Mouse (Mus musculus) urinary bladder, postnatal 36 days (tissue): ENCODE results near the gene Gm44596.

Experiments used
- DNase-seq, 2 experiments: peaks; one replicate each; pipeline ENCODE4 v3.0.0; 2022; ENCODE audit warnings: low spot score in 2 of 2, mixed read lengths in 1 of 2

Gm44596 gene

DNA sequence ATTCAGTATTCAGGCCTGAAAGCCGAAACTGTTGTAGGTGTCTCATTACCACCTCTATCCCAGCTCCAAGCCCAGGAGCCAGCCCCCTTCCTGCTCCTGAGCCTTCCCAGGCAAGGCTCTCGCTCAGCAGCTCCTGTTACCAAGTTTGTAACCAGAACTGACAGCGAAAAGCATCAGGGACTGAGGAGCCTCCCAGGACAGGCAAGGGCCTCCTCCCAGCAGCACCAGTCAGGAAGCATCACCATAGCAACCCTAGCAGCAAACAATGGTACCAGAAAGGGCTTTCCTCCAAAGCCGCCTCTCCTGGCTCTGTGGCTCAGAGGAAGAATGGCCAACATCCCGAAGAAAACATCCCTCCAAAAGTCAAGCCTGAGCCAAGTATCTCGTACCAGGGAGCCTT lies at the start of gene Gm44596, which contains the start of gene Tex52:
Gm44596 (plus strand) TSS at position 312 of the 400 bp plus-strand sequence.
Tex52 (plus strand) TSS at position 265 of the 400 bp plus-strand sequence.
- DNase-seq, result no peak

DNA sequence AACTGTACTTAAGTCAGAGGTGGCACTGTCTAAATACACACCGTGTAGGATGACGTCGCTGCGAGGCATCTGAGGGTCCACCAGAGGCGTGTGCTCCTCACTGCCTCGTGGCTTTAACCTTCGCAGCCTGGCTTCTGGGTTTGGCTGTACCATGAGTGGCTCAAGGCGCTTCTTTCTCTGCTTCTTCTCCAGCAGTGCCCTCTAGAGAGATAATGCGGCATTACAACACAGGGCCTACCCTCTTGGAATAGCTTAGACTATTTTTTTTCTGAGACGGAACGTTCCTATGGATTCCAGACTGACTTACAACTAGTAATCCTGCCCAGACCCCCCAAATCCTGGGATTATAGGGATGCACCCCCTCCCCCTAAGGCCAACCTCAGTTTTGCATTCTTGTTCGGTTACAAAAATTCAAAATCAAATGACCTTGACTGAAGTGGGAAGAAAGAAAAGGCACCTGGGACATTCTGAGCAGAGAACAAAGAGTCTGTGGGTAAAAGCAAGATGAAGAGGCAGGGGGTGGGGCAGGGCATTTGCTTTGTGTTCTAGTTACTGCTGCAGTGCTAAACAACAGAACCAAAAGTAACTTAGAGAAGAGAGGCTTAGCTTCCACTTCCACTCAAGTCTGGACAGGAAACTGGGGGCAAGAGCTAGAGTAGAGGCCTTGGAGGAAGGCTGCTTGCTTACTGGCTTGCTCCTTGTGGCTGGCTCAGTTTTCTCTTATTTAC lies 40.7 kb upstream of the Gm44596 start:
- DNase-seq, result peak; percentile 61 to 66

DNA sequence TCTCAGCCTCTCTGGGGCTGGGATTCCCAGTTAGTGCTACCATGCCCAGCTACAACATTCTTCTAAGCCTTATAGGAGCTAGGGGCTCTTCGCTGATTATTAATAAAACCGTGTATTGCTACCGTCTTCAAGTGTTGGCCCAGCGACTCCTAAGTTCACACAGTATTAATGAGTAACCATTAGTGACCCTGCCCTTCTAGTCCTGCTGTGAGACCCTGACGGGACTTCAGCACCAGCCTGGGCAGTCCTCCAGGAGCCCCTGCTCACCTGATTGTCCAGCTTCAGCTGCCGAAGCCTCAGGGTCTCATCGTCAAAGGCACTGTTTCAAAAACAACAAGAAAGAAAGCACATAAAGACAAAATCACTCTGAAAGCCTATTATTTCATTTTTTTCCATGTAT lies 37.8 kb upstream of the Gm44596 start:
- no peak for DNase-seq

DNA sequence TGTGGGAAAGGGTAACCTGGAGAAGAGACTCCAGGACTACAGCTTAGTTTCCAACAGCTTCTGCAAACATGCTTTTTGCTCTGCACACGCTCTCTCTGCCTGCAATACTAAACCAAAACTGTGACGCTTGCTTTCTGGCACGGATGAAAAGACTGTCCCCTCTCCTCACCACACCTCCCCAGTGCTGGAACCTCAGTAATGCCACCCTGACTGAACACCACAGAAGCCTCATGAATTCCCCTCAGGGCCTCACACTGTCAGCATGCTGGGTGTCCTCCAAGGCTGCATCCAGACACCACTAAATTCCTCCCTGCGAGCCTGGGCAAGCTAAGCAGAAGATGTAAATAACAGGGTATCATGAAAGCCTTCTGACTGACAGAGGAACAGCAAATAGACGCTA lies 36.4 kb upstream of the Gm44596 start:
- DNase-seq, result no peak

DNA sequence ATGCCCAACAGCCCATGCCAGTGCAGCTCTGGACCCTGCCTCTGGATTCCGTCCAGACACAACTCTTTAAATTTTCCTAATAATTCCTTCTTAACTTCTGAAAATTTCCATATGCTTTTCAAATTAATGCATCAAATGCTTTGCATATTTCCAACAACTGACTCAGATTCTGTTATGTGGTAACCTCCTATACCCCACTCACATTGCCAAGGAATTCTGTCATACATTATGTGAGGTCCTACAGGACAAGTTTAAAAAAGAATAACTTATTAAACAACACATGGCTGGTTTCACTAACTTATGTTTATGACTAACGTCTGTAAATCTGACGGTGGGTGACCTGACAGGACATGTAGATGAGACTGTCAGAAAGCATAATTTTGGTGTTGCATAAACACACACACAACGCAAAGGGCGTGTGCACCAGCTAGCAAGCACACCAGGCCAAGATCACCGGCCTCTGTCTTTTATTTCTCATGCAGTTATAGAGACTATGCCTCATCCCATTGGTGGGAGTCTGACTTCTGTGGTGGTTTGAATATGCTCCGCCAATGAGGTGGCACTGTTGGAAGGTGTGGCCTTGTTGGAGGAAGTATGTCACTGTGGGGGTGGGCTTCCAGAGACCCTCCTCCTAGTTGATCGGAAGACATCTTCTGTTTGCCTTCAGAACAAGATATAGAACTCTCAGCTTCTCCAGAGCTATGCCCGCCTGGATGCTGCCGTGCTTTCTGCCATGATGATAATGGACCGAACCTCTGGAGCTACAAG lies 33.2 kb upstream of the Gm44596 start:
- no peak for DNase-seq

DNA sequence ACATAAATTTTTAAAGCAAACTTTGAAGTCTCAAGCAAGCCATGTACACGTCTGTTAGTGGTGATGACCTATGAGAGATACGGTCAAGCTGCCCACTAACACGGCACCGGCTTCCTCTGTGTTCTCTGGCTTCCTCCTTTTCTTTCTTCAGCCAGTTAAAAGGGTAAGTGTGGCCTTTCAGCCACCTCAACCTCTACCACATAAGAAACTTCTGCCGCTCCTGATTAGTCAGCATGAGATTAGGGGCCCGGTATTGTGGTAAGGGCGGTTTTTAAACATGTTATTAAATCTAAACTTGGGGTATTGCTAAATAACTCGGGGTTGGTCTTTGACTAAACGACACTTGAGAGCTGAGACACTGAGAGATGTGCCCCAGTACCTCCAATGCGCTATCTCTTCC lies 29.7 kb upstream of the Gm44596 start:
- DNase-seq, result no peak

DNA sequence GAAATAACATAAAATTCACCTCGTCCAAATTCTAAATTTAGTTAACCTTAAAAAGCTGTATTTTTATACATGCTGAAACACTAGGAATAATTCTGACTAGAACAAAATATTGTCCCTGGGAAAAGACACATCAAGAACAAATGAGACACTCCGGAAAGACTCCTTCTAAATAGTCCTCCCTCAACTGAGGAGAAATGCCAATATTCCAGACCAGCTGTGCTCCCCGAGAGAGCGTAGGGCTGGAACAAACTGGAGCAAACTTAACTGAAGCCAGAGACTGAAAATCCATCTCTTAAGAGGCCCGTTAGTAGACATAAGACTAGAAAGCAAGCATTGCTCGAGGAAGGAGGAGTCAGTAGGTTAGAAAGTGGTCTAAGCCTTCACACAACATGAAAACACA lies 28.5 kb upstream of the Gm44596 start:
- DNase-seq, result no peak

DNA sequence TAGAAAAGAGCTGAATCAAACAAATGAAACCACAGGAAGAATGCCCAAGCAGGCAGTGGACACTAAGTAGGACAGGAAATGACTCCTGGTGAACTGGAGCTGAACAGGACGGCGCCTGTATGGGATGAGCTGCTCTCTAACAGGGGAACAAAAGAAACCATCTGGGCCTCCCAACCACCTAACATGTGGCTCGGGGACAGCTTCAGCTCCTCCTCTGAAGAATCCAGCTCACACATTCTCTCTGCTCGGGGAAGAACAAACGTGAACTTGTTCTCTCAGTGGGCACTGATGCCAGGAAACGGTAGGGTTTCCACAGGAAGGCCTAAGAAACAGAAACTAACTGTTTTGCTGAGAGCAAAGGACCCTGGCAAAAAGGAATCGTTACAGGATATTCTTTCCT lies 25.6 kb upstream of the Gm44596 start:
- no peak for DNase-seq

DNA sequence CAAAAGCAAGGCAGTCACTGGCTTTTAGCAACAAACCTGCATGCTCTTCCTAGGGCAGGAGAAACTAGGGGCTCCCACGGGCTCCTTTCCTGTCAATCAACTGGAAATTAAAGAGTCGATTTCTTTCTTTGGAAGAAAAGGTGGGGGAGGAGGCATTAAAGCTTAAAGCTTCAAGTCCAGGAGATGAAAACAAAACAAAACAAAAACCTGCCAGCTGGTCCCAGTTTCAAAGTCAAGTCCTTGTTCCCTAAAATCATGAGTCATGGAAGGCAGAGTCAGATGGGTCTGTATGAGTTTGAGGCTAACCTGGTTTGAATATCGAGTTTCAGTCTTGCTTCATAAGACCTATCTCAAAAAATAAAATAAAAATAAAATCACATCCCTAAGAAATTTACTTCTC lies 21.2 kb upstream of the Gm44596 start:
- DNase-seq, result no peak

DNA sequence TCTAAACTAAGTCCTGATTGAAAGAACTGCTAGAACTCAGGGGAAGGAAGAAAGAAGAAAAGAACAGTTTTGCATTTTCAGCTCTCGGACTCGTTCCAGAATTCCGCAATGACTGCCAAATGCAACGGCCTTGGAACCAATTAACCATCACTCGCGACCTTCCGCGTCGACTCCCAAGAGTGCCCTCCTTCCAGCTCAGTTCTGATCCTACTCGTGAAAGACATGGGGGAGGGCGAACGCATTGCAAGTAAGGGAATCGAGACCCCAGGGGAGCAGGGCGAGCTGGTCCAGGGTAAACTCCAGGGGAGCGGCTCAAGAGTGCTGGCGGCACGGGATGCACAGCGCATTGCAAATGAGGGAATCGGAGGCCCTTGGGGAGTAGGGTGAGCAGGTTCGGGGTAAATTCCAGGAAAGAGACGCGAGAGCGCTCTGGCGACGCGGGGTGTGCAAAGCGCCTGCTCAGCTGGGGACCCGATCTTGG lies 20.1 kb upstream of the Gm44596 start:
- peak in 1 of 2 experiments; percentile 26 for DNase-seq

DNA sequence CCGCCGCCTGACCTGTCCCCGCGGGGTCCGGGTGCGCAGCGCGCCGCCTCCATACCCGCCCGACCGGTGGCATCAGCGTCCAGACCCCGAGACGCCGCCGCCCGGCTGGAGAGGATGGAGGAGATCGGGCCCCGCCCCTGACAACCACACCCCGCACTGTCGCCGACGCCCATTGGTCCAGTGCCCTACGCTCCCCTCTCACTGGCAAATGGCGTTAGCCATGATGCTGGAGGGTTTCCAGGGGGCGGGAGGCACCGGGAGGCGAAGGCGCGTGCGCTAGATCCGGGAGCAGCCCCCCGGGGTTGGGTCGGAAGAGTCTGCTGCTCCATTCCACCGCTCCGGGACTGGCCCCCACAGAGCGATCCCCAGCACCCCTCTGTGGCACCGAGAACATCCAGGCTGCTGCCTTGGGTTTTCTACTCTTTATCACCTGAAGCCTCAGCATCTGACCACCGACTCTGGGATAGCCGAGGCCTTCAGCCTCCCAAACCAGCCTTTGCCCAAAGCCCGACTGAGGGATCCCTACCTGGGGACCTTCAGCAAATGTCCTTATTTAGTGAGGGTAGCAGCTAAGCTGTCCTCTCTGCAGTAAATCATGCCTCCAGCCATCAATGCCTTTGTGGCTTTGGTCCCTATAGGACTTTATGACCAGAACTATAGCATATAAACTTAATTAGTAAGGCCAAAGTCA lies 19.4 kb upstream of the Gm44596 start, which contains the start of gene Tulp3:
Tulp3 (minus strand) TSS at position 126 of the 691 bp plus-strand sequence.
- DNase-seq, result peak; percentile 88 to 95

DNA sequence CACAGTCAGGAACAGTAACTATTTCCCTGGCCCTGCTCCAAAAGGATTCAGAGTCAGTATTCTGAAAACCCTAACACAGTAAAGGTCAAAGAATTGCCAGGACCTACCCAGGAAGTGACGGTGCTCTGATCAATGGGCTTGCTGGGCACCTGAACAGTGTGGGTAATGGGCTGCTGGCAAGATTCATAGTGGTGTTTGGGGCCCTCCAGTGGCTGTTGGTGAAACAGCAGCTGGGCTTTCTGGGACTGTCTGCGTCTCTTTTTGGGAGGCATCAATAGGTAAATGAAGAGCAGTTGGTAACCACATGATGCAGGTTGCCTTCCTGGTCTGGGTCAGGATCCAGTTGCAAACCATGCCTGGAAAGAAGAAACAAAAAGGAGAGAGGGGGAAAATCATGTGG lies 16.3 kb upstream of the Gm44596 start:
- peak; percentile 46 to 49 for DNase-seq

DNA sequence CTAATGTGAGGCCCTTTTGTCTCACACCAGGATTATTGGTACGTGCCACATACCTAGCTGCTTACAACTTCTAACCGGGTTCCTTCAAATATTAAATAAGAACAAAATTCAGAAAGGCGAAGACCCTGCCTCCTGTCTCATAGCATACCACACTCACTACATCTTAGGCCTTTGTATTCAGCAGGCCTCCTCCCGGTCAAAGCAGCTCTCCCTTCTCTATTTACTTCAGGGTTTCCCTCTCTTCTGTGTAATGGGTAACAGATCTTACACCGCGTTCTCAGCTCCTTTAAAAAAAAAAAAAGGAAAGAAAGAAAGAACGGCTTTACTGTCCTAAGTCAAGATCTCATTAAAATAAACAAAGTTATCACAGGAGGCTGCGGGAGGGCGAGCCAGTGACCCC lies 13.4 kb upstream of the Gm44596 start:
- DNase-seq, result no peak

DNA sequence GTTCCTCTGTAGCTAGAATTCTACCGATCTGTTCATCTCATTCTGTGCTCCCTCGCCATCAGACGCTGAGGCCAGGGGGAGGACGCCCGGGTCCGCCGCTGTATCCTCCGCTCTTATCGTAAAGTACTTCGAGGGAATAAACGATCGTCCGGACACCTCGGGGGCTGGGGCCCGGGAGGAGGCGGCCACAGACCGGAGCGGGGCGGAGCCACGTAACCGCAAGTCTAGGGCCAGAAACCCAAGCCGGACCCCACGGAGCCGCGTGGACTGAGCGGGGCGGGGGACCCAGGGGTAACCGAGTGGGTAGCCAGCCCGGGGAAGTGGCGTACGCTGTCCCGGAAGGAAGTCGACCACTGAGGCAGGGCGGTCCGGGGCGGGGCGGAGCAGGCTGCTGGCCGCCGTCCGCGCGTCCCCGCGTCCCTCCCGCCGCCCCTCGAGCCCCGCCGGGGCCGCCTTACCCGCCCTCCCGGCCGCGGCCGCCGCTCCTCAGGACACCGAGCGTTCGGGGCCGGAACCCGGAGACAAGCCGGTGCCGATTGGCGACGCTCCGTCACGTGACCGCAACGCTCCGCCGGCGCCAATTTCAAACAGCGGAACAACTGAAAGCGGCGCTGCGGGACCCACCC lies 12.8 kb upstream of the Gm44596 start, which contains the start of the genes Rhno1 and Foxm1:
Rhno1 (minus strand) TSS at position 531 of the 626 bp plus-strand sequence.
Foxm1 (plus strand) TSS at position 587 of the 626 bp plus-strand sequence.
- DNase-seq, result peak; percentile 77 to 83

DNA sequence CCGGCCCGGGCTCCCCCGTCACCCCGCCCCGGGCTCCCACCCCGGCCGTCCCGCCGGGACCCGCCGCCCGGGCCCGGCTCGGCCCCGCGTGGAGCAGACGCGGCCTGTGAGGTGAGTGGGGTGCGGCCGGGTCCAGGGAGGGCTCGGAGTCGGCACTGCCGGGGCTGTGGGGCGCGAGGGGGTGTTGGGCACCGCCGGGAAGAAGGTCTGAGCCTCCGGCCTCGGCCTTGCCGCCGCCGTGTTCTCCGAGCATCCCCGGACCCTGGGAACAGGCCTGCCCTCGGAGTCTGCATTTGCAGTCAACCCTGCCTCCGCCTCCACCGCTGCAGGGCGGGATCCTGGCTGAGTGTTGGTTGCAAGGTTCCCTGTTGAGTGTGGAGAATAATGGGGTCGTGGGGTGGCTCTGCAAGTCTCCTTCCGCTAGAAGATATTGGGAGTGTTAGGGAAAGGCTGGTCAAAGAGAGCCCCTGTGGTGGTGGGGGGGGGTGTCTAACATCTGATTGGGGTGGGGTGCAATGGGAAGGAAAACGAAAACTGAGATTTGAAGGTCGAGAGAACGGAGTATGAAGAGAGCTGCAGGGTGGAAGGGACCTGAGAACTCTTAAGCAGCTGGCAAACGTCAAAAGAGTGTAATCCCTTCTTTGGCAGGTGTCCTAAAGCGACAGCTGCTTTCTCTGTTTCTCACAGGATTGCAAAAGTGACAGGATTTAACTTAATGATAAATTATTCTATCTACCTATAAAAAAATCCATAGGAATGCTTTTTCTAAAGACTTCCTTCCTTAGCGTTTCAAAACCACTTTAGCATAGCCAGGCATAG lies 12.1 kb upstream of the Gm44596 start:
- no peak for DNase-seq

DNA sequence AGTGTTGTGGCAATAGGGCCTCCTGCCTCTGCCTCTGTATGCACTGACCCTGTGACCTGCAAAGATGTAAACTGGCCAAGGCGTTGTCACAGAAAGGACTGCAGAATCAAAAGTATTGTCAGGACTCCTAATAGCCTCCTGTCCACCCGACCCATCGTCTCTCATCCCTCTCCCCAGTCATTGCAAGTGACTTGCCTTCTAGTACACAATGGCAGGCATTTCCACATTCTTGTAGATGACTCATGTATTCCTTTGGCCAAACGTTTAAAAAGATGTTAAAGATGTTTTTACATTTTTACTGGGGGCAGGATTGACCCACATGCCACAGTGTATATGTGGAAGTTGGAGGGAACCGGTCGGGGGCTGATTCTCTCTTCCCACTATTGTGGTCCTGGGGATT lies 10.6 kb upstream of the Gm44596 start:
- no peak for DNase-seq

DNA sequence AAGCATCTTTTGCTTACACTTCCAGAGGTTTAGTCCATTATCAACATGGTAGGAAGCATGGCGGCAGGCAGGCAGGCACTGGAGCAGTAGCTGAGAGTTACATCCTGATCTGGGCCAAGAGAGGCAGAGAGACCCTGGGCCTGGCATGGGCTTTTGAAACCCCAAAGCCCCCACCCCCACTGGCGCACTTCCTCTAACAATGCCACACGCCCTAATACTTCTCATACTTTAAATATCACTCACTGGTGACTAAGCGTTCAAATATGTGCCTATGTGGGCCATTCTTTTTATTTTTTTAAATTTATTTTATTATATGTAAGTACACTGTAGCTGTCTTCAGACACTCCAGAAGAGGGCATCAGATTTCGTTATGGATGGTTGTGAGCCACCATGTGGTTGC lies 8.8 kb upstream of the Gm44596 start:
- no peak for DNase-seq

DNA sequence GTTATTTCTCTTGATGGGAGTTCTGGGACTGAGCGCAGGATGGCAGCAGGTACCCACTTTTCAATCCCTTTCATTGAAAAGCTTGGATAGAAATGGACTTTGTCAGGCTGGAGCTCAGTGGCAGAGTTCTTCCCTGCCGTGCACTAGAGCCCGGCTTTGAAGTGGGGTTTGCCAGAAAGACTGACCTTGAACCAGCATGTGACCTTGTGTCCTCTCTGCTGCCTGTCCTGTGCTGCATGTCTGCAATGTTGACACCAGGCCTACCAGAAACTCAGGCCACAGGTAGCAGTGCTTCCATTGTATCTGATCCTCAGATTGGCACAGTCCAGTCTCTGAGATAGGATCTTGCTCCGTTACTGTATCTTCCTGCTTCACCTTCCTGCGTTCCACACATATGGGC lies 5.3 kb upstream of the Gm44596 start:
- DNase-seq, result no peak

DNA sequence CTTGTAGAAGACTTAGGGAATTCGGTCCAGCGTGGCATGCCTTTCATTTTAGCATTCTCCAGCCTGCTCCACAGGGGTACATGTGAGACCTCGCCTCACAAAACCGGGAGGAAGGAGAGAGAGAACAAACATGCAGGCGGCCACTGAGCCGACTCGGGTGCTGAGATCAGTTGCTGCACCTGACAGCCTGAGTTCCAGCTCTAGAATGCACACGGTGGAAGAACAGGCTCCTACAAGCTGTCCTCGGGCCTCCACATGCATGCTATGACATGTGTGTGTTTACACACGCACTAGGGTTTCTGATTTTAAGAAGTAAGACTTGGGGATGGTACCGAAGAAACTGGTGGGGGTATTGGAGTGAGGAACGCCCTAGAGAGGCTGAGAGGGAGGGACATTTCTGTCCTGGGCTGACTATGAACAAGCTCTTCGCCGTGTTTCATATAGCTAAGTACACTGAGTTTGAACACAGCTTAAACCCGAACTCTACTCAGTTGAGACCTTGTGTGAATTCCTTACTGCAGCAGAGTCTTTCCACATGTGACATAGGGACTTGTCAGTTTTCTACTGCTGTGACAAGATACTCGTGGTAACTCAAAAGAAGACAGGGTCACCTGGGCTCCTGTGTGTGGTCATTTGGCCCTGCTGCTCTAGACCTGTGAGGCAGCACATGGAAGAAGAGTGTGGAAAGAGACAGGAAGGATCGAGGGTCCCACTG lies 1.2 kb downstream of the Gm44596 start:
- DNase-seq, result peak; percentile 27 to 32

DNA sequence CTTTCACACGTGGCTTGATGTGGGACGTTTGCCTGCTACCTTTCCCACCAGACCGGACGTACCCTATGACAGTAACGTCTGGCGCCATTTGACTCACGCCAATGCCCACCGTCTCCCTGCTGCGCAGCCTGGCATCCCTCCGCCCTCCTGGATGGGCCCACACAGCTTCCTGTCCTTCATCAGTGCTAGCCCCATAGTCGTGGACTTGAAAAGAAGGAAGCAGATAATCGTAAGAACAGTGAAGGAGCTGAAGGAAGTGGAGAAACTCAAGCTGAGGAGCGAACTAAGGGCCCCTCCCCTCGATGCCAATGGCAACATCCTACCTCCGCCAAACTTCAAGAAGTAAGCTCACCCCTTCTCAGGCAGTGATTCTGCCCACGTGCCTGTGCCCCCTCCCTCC lies 4.3 kb downstream of the Gm44596 start:
- no peak for DNase-seq
